Mouse (Mus musculus) spleen, adult 10 weeks (tissue): ENCODE results near the gene Tnfrsf14. TPM values are rescaled to one million over a fixed set of nuclear protein-coding genes. Genes with fewer than 3 reads are reported as not detected.

Experiments
- polyA plus RNA-seq: library from polyadenylated mRNA; stranded (reverse); fragments of 350-450 nt; fragmentation: Illumina TruSeq; extraction: RNeasy Lipid Tissue Mini Kit (QIAGEN cat#74804); gene quantifications from one replicate; pipeline ENCODE4 v1.2.3, GENCODE M21; 2015; ENCODE audit warnings: low replicate concordance; ENCODE audit not compliant: insufficient read depth

Gene Tnfrsf14
- 38.5 TPM for polyA plus RNA-seq

GRCm38 (mm10) chr4:154928395-154929087, at the start of gene Tnfrsf14:
TSS of gene Tnfrsf14 (minus strand) at chr4:154928563.

GRCm38 (mm10) chr4:154963901-154964580, 35.7 kb upstream of the Tnfrsf14 start, which contains the start of gene Pank4:
TSS of gene Pank4 (plus strand) at chr4:154964123.

GRCm38 (mm10) chr4:154960690-154961225, 32.4 kb upstream of the Tnfrsf14 start, which contains the start of gene Hes5:
TSS of gene Hes5 (plus strand) at chr4:154960923.

DNA sequence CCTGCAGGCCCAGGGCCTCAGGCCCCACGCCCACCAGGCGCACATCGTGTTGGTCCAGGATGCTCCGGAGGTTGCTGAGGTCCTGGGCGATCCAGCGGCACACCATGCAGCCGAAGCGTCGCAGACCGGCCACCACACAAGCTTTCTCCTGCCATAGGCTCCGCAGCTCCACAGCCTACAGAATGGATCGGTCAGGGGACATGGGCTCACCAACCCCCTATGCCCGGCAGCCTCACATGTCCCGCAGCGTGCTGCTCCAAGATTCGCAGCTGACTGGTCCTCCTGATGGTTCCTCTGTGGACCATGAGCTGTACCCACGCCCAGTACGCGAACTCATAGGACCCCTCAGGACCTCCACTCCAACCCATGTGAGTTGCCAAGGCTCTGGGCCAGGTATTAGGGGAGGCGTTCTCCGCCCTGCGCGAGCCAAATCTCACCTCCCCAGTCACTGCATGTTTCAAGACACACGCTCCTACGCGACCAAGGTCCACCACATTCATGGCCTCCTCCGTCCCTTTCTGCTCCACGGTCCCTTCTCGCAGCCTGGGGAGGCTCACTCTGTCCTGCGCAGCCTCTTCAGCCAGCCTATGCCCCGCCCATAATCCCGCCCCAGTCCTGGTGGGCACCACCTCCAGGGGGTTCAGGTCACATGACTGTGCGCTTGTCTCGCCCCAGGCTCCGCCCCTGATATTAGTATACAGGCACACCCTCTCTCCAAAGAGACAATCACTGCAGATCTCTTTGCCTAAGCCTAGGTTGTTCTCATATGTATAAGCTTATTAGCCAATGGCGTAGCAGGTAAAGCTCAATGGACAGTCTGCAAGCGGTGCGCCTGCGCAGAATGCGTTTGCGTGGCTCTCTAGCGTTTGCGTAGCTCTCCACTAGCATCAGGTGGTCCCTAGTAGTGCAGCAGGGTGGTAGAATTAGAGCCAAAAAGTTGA, 29.6 kb downstream of the Tnfrsf14 start, which contains the start of gene Fam213b:
Gene Fam213b (minus strand): TSS at position 630 of the 941 bp plus-strand sequence.

Other genes with a start within 250 kb of the Tnfrsf14 start
- gene Ttc34, start 91.1 kb downstream of the Tnfrsf14 start, polyA plus RNA-seq, result not detected
- not detected for gene Mmel1, start 59.0 kb downstream of the Tnfrsf14 start, polyA plus RNA-seq
- gene Fam213b, start 29.4 kb downstream of the Tnfrsf14 start, polyA plus RNA-seq, result 13.9 TPM
- gene Hes5, start 32.4 kb upstream of the Tnfrsf14 start, polyA plus RNA-seq, result 0.94 TPM
- 39.0 TPM for gene Pank4, start 35.6 kb upstream of the Tnfrsf14 start, polyA plus RNA-seq
- gene Plch2, start 128.2 kb upstream of the Tnfrsf14 start, polyA plus RNA-seq, result not detected
- gene Pex10, start 138.5 kb upstream of the Tnfrsf14 start, polyA plus RNA-seq, result 6.9 TPM
- 127 TPM for gene Rer1, start 157.8 kb upstream of the Tnfrsf14 start, polyA plus RNA-seq
- 1.4 TPM for gene Morn1, start 158.0 kb upstream of the Tnfrsf14 start, polyA plus RNA-seq